Mouse (Mus musculus) neural tube, embryonic 12.5 days (tissue): Measurements from ENCODE around the gene Map3k5. TPM values are rescaled to one million over a fixed set of nuclear protein-coding genes. Genes with fewer than 3 reads are reported as not detected.

Experiments used
- ATAC-seq: fragments of 200-750 bp; cut with Nextera tagmentation; 2 replicates; pipeline ENCODE4 v1.8.0; 2017; ENCODE audit warnings: low read depth, mild to moderate bottlenecking, moderate TSS enrichment, moderate library complexity; ENCODE audit not compliant: low FRiP score
- H3K27ac ChIP-seq: fragments of 300-500 bp; sonication (generic); 2 replicates; pipeline ENCODE4 v1.5.1; 2016
- H3K27me3 ChIP-seq: fragments of 300-500 bp; sonication (generic); replicated peaks from 2 replicates; pipeline ENCODE4 v1.6.1; 2016; ENCODE audit warnings: mild to moderate bottlenecking
- H3K36me3 ChIP-seq: fragments of 300-500 bp; sonication (generic); 2 replicates; pipeline ENCODE4 v1.6.1; 2016; ENCODE audit warnings: mild to moderate bottlenecking
- H3K4me1 ChIP-seq: fragments of 300-500 bp; sonication (generic); 2 replicates; pipeline ENCODE4 v1.6.1; 2016
- H3K4me2 ChIP-seq: fragments of 300-500 bp; sonication (generic); replicated peaks from 2 replicates; pipeline ENCODE4 v1.6.1; 2016; ENCODE audit warnings: mild to moderate bottlenecking
- H3K4me3 ChIP-seq: fragments of 300-500 bp; sonication (generic); 2 replicates; pipeline ENCODE4 v1.5.1; 2016
- H3K9ac ChIP-seq: fragments of 300-500 bp; sonication (generic); 2 replicates; pipeline ENCODE4 v1.6.1; 2016; ENCODE audit warnings: mild to moderate bottlenecking
- H3K9me3 ChIP-seq: fragments of 300-500 bp; sonication (generic); 2 replicates; pipeline ENCODE4 v1.6.1; 2016; ENCODE audit warnings: mild to moderate bottlenecking
- WGBS: fragments of 180-500 bp; shearing (Covaris S2); methylation state at CpG from one replicate; pipeline ENCODE4 v1.1.7; 2016; 5-methylcytosine and 5-hydroxymethylcytosine counted together
- polyA plus RNA-seq: library from polyadenylated mRNA; unstranded; fragments of >200 nt; fragmentation: Nextera tagmentation; extraction: Ambion mirVana; gene quantifications from 2 replicates; pipeline ENCODE4 v1.2.1, GENCODE M21; 2016

Map3k5 gene
- polyA plus RNA-seq, 1 experiment from 2014 or later: 1.1 TPM

DNA sequence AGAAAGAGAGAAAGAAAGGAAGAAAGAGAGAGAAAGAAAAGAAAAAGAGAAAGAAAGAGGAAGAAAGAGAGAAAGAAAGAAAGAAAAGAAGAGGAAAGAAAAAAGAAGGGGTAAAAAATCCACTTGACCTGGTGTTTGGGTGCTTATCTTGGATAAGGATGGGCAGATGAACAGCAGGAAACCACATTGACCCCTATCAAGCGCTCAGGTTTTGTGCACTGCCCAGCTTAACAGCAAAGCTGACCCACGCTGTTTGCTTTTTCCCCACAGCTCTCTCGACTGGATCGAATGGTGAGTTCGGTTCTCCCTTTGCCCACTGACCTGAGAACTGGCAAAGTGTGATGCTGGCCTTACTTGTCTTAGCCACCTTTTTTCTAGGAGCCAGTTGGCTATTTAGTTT lies 177.2 kb downstream of the Map3k5 start:
- no peaks in the 10 kb centered on the region for H3K27me3 ChIP-seq
- 88% methylated on average over 5 of the region's 5 CpGs for WGBS
- no peak overlapping the region for H3K27ac ChIP-seq
- H3K9ac ChIP-seq: no peak overlapping the region
- H3K4me2 ChIP-seq: no peak overlapping the region
- ATAC-seq: no peak
- no peaks in the 10 kb centered on the region for H3K4me1 ChIP-seq
- H3K36me3 ChIP-seq: no peaks in the 10 kb centered on the region
- H3K9me3 ChIP-seq: no peaks in the 10 kb centered on the region
- H3K4me3 ChIP-seq: no peak overlapping the region

GRCm38 (mm10) chr10:20112026-20112973 lies 178.0 kb downstream of the Map3k5 start:
- Histone ChIP-seq H3K4me1 (no peaks in the 10 kb centered on the region), H3K27ac (no peak overlapping the region), H3K4me2 (no peak overlapping the region), H3K9me3 (no peaks in the 10 kb centered on the region), H3K36me3 (no peaks in the 10 kb centered on the region), H3K9ac (no peak overlapping the region), H3K4me3 (no peak overlapping the region), H3K27me3 (no peaks in the 10 kb centered on the region)
- ATAC-seq: no peak
- WGBS: 81% methylated on average over 18 of the region's 18 CpGs

DNA sequence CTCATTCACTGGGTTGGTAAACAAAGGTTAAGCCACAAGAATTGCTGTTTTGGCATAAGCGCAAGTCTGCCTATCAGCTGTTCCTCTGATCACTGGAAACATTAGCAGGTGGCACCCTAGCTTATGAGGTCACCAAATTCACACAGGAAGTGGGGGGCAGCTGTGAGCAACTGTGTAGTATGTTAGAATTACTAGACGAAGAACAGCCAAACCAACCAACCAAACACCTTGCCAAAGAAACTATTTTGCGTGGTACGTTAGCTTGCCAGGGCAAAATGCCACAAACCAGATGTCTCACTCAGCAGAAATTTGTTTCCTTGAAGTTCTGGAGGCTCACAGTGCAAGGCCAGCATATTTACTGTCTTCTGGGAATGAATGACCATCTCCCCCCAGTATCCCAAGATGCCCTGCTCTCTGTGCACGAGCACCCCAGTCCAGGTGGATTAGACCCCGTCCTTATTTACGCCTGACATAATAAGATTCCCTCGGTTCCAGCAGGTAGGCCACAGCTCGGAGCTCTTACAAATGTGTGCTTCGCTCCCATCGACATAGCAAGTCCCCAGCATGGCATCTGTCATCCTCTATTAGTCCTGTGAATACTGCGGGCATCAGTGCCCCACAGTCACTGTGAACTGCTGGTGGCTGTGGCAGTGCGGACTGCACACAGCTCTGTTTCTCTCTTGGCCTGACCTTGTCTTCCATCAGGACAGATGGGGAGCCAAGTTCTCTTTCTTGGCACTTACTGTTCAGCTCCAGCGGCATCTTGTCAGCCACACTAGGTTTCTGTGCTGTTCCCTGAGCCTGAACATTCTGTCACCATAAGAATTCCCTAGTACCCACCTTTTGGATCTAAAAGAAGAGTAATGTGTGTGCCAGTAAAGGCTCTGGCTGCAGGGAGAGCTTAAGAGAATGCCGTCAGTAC lies 185.5 kb downstream of the Map3k5 start:
- Histone ChIP-seq H3K27me3 (no peaks in the 10 kb centered on the region), H3K9me3 (no peaks in the 10 kb centered on the region), H3K4me3 (no peak overlapping the region), H3K27ac (no peak overlapping the region), H3K36me3 (no peaks in the 10 kb centered on the region), H3K9ac (no peak overlapping the region), H3K4me2 (no peak overlapping the region), H3K4me1 (no peaks in the 10 kb centered on the region)
- ATAC-seq: no peak
- 95% methylated on average over 15 of the region's 15 CpGs for WGBS

- WGBS: 79% methylated on average over 4 of the region's 4 CpGs
- Histone ChIP-seq H3K4me3 (no peak overlapping the region), H3K9me3 (no peaks in the 10 kb centered on the region), H3K27me3 (no peaks in the 10 kb centered on the region), H3K9ac (no peak overlapping the region), H3K4me1 (no peaks in the 10 kb centered on the region), H3K27ac (no peak overlapping the region), H3K36me3 (no peaks in the 10 kb centered on the region), H3K4me2 (no peak overlapping the region)
- no peak for ATAC-seq
These were observed 187.7 kb downstream of the Map3k5 start for GRCm38 (mm10) chr10:20121981-20122380.

DNA sequence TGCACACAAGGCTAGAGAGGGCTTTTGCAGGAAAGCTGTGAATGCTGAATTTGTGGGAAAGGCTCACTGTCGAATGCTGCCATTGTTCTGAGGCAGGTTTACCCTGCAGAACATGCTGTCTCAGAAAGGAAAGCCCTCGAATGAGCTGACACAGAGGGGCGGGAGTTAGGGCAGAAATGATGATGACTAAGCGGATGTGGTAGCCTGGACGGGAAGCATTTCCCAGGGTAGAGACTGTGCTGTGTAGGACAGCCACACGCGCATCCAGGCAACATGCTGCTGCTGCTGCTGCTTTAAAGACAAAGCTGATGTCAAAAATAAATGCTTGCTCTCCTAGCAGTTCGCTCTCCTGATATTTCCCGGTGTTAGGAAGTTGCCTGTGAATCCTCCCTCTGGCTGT lies 189.1 kb downstream of the Map3k5 start:
- H3K4me2 ChIP-seq: no peak overlapping the region
- H3K4me1 ChIP-seq: no peaks in the 10 kb centered on the region
- 59% methylated on average over 9 of the region's 9 CpGs for WGBS
- no peaks in the 10 kb centered on the region for H3K36me3 ChIP-seq
- H3K4me3 ChIP-seq: no peak overlapping the region
- no peaks in the 10 kb centered on the region for H3K9me3 ChIP-seq
- H3K27ac ChIP-seq: no peak overlapping the region
- H3K27me3 ChIP-seq: no peaks in the 10 kb centered on the region
- H3K9ac ChIP-seq: no peak overlapping the region
- no peak for ATAC-seq

- H3K4me1 ChIP-seq: no peaks in the 10 kb centered on the region
- no peak overlapping the region for H3K9ac ChIP-seq
- no peaks in the 10 kb centered on the region for H3K27me3 ChIP-seq
- no peak overlapping the region for H3K27ac ChIP-seq
- no peak for ATAC-seq
- WGBS: 89% methylated on average over 12 of the region's 12 CpGs
- no peaks in the 10 kb centered on the region for H3K9me3 ChIP-seq
- no peaks in the 10 kb centered on the region for H3K36me3 ChIP-seq
- H3K4me2 ChIP-seq: no peak overlapping the region
- H3K4me3 ChIP-seq: no peak overlapping the region
These were observed 190.3 kb downstream of the Map3k5 start for GRCm38 (mm10) chr10:20124576-20124975.

DNA sequence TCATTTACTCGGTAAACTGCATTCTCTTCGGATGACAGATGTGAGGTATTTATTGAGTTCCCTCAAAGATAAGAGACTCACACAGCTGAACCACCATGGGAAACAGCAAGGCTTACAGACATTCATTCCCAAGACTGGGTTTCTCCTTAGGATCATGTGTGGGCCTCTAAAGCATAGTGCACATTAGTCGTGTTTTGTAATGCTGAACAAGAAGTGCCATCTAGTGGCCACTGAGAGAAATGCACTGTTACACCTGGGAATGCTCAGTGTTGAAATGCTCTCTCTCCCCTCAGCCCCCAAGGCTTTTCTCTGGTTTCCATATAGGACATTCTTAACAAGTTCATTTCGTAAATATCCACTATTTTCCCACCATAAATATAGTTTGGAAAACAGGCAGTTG lies 191.0 kb downstream of the Map3k5 start:
- no peak overlapping the region for H3K4me2 ChIP-seq
- no peaks in the 10 kb centered on the region for H3K36me3 ChIP-seq
- H3K4me3 ChIP-seq: no peak overlapping the region
- peak; percentile 67 for ATAC-seq
- no peak overlapping the region for H3K27ac ChIP-seq
- no peaks in the 10 kb centered on the region for H3K27me3 ChIP-seq
- H3K9ac ChIP-seq: no peak overlapping the region
- no peaks in the 10 kb centered on the region for H3K4me1 ChIP-seq
- 51% methylated on average over 4 of the region's 4 CpGs for WGBS
- H3K9me3 ChIP-seq: no peaks in the 10 kb centered on the region

DNA sequence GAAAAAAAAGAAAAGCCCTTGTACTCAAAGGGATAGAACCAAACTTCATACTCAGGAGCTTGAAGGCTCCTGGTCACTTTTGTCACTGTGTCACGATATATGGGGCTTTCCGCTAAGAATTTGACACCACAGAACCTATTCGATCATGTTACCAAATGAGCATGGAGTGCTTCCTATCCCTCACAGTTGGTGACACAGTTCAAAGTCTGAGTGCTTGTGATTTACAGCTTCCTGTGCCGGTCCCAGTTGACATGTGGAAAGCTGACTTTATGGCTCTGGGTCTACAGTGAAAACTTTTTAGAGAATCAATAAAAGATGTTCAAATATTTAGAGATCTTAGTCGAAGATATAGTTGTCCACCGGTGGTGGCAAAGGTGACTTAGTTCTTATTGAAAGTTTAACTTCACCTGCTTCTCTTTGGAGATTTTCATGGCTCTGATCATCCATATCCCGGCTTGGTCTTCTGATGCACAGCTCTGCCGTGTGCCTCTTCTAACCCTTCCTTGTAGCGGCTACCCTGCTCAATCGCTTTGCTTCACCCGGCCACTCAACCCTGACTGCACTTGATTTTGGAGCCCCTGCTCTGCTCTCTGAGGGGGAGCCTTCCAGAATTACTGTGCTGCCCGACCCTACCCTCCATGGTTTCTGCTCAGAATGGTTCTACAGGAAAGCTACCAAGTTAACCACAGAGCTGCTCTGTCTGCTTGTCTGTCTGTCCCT lies 198.8 kb downstream of the Map3k5 start:
- Histone ChIP-seq H3K4me2 (no peak overlapping the region), H3K9ac (no peak overlapping the region), H3K36me3 (no peaks in the 10 kb centered on the region), H3K4me1 (no peaks in the 10 kb centered on the region), H3K4me3 (no peak overlapping the region), H3K27ac (no peak overlapping the region), H3K27me3 (no peaks in the 10 kb centered on the region), H3K9me3 (no peaks in the 10 kb centered on the region)
- 82% methylated on average over 12 of the region's 12 CpGs for WGBS
- no peak for ATAC-seq

GRCm38 (mm10) chr10:20135350-20136058 lies 201.2 kb downstream of the Map3k5 start:
- Histone ChIP-seq H3K4me2 (no peak overlapping the region), H3K4me1 (no peaks in the 10 kb centered on the region), H3K27me3 (no peaks in the 10 kb centered on the region), H3K27ac (no peak overlapping the region), H3K4me3 (no peak overlapping the region), H3K36me3 (no peaks in the 10 kb centered on the region), H3K9ac (no peak overlapping the region), H3K9me3 (no peaks in the 10 kb centered on the region)
- no peak for ATAC-seq
- 77% methylated on average over 15 of the region's 15 CpGs for WGBS

GRCm38 (mm10) chr10:20136505-20136904 lies 202.2 kb downstream of the Map3k5 start:
- Histone ChIP-seq H3K4me2 (no peak overlapping the region), H3K36me3 (no peaks in the 10 kb centered on the region), H3K9ac (no peak overlapping the region), H3K9me3 (no peaks in the 10 kb centered on the region), H3K27me3 (no peaks in the 10 kb centered on the region), H3K27ac (no peak overlapping the region), H3K4me1 (no peaks in the 10 kb centered on the region), H3K4me3 (no peak overlapping the region)
- no peak for ATAC-seq
- WGBS: 87% methylated on average over 1 of the region's 1 CpGs

- no peak overlapping the region for H3K9ac ChIP-seq
- H3K4me3 ChIP-seq: no peak overlapping the region
- WGBS: 53% methylated on average over 17 of the region's 17 CpGs
- H3K4me1 ChIP-seq: no peaks in the 10 kb centered on the region
- ATAC-seq: no peak
- 0 out of 2 replicates have a peak, but pooled peaks cover 2% of the 10 kb centered on the region for H3K27me3 ChIP-seq
- no peak overlapping the region for H3K27ac ChIP-seq
- H3K36me3 ChIP-seq: no peaks in the 10 kb centered on the region
- no peak overlapping the region for H3K4me2 ChIP-seq
- no peaks in the 10 kb centered on the region for H3K9me3 ChIP-seq
These were observed 207.1 kb downstream of the Map3k5 start for GRCm38 (mm10) chr10:20141376-20141775.
